Mouse (Mus musculus): ENCODE data around the gene Icam2. TPM values are rescaled to one million over a fixed set of nuclear protein-coding genes. Genes with fewer than 3 reads are reported as not detected.
"Not testable (repeated sequence)": the region's sequence is repeated elsewhere in the genome, so short reads cannot be mapped to it uniquely, and the experiment has no call there.

Gene Icam2
- polyA plus RNA-seq, 1 experiment from 2014 or later, result 79.4 TPM

- Histone ChIP-seq H3K9ac (no peak overlapping the region), H3K36me3 (no peaks in the 10 kb centered on the region), H3K4me2 (no peak overlapping the region), H3K27me3 (no peaks in the 10 kb centered on the region), H3K4me3 (no peak overlapping the region), H3K9me3 (replicated peaks) (no peaks in the 10 kb centered on the region), H3K4me1 (replicated peaks) (0 out of 2 replicates have a peak, but pooled peaks cover 5% of the 10 kb centered on the region), H3K27ac (no peak overlapping the region)
- ATAC-seq (replicated peaks; ENCODE audit: insufficient number of reproducible peaks, insufficient read depth, low FRiP score, low read depth), result no peak
- WGBS, result 64% methylated on average over 6 of the region's 6 CpGs
These were observed 38.1 kb downstream of the Icam2 start for GRCm38 (mm10) chr11:106349772-106350171.

GRCm38 (mm10) chr11:106344910-106345309 is 43.0 kb downstream of the Icam2 start:
- Histone ChIP-seq H3K4me1 (replicated peaks) (peaks cover 5% of the 10 kb centered on the region; the same call in 1 of the 2 replicates), H3K9me3 (replicated peaks) (no peaks in the 10 kb centered on the region), H3K4me3 (no peak overlapping the region), H3K27ac (no peak overlapping the region), H3K9ac (no peak overlapping the region), H3K36me3 (no peaks in the 10 kb centered on the region), H3K4me2 (no peak overlapping the region), H3K27me3 (no peaks in the 10 kb centered on the region)
- no peak for ATAC-seq (replicated peaks; ENCODE audit: insufficient number of reproducible peaks, insufficient read depth, low FRiP score, low read depth)
- WGBS, result 48% methylated on average over 6 of the region's 6 CpGs

- no peak overlapping the region for H3K4me3 ChIP-seq
- H3K27ac ChIP-seq, result no peak overlapping the region
- no peaks in the 10 kb centered on the region for H3K36me3 ChIP-seq
- ATAC-seq (replicated peaks; ENCODE audit: insufficient number of reproducible peaks, insufficient read depth, low FRiP score, low read depth), result no peak
- H3K4me2 ChIP-seq, result no peak overlapping the region
- peaks cover 5% of the 10 kb centered on the region; the same call in 1 of the 2 replicates for H3K4me1 ChIP-seq (replicated peaks)
- no peaks in the 10 kb centered on the region for H3K27me3 ChIP-seq
- H3K9me3 ChIP-seq (replicated peaks), result no peaks in the 10 kb centered on the region
- WGBS, result 70% methylated on average over 9 of the region's 9 CpGs
- H3K9ac ChIP-seq, result no peak overlapping the region
These were observed 46.8 kb downstream of the Icam2 start for GRCm38 (mm10) chr11:106340990-106341520.

DNA sequence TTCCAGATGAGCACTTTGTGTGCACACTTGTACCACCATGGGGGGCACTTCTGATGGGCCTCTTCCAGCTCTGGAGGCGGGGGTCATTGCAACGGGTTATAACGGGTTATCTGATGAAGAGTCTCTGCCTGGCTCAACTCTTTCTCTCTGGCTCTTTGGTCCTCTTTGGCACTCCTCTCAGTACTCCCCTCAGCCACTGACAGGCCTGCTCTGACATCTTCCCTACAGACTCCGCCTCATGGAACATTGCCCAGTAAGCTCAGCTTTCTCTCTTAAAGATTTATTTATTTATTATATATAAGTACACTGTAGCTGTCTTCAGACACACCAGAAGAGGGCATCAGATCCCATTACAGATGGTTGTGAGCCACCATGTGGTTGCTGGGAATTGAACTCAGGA is 48.6 kb downstream of the Icam2 start:
- H3K9me3 ChIP-seq (replicated peaks); H3K27me3 ChIP-seq; H3K36me3 ChIP-seq; H3K4me2 ChIP-seq; H3K4me1 ChIP-seq (replicated peaks); H3K27ac ChIP-seq; ATAC-seq (replicated peaks; ENCODE audit: insufficient number of reproducible peaks, insufficient read depth, low FRiP score, low read depth); H3K4me3 ChIP-seq; H3K9ac ChIP-seq: not testable (repeated sequence)
- 82% methylated on average over 4 of the region's 4 CpGs for WGBS

- no peak overlapping the region for H3K4me3 ChIP-seq
- 73% methylated on average over 7 of the region's 7 CpGs for WGBS
- no peak overlapping the region for H3K9ac ChIP-seq
- no peaks in the 10 kb centered on the region for H3K36me3 ChIP-seq
- no peaks in the 10 kb centered on the region for H3K27me3 ChIP-seq
- H3K9me3 ChIP-seq (replicated peaks), result no peaks in the 10 kb centered on the region
- no peak overlapping the region for H3K27ac ChIP-seq
- no peak for ATAC-seq (replicated peaks; ENCODE audit: insufficient number of reproducible peaks, insufficient read depth, low FRiP score, low read depth)
- H3K4me1 ChIP-seq (replicated peaks), result peaks cover 9% of the 10 kb centered on the region
- H3K4me2 ChIP-seq, result no peak overlapping the region
These were observed 49.0 kb downstream of the Icam2 start for GRCm38 (mm10) chr11:106338870-106339269.

DNA sequence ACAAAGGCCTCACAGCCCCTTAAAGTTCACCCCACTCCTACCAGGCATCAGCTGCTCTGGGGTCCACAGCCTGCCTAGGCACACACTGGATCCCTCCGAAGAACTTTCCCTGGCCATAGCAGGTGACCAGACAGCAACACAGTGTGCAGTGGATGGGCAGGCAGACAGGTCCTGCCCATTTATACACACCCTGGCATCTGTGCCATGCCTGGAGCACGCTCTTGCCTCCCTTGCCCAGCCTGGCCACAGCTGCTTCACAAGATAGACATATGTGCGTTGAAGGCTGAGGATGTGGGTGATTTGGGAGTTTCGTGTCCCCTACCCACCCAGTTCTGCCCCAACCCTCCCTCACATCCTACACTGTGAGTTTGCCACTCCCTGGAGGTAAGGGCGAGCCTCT is 49.8 kb downstream of the Icam2 start:
- Histone ChIP-seq H3K27ac (no peak overlapping the region), H3K4me3 (no peak overlapping the region), H3K4me2 (no peak overlapping the region), H3K9ac (no peak overlapping the region), H3K36me3 (no peaks in the 10 kb centered on the region), H3K27me3 (no peaks in the 10 kb centered on the region), H3K4me1 (replicated peaks) (peaks cover 9% of the 10 kb centered on the region), H3K9me3 (replicated peaks) (no peaks in the 10 kb centered on the region)
- no peak for ATAC-seq (replicated peaks; ENCODE audit: insufficient number of reproducible peaks, insufficient read depth, low FRiP score, low read depth)
- WGBS, result 77% methylated on average over 5 of the region's 5 CpGs

DNA sequence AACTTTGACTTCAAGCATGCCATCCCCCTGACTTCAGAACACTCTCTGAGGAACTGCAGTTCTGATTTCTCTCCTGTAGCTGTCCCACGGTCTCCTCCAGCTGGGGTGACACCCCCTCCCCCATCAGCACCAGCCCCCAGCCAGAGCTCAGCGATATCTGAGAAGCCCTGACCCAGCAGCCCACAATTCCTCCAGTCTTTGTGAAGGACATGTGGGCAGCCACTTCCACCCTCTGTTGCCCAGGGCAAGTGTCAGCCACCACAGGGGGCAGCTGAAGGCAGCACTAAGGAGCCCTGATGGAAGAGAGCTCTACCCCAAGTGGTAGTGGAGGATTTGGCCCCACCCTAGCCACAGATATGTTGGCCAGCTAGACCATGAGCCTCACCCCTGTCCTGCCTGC is 53.8 kb downstream of the Icam2 start:
- H3K4me2 ChIP-seq, result no peak overlapping the region
- no peaks in the 10 kb centered on the region for H3K36me3 ChIP-seq
- H3K9ac ChIP-seq, result no peak overlapping the region
- H3K4me3 ChIP-seq, result no peak overlapping the region
- no peaks in the 10 kb centered on the region for H3K27me3 ChIP-seq
- no peaks in the 10 kb centered on the region for H3K9me3 ChIP-seq (replicated peaks)
- WGBS, result 6% methylated on average over 2 of the region's 2 CpGs
- H3K4me1 ChIP-seq (replicated peaks), result peaks cover 24% of the 10 kb centered on the region
- no peak overlapping the region for H3K27ac ChIP-seq
- no peak for ATAC-seq (replicated peaks; ENCODE audit: insufficient number of reproducible peaks, insufficient read depth, low FRiP score, low read depth)

DNA sequence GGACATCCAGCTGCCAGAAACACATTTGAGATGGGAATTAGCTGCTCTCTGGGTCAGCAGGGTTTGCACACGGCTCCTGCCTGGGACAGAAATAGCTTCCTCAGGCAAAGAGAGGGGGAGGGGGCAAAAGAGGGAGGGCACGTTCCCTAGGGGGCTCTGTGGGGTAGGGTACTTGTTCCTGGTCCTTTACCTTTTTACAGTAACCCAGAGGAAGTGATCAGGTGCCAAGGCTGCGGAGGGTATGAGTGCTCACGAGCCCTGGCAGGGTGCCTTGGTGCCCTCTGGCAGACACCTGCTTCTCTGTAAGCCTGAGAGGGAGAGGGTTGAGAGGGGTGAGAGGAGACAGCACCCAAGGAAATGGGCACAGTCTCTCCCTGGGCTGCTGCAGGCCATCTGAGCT is 55.4 kb downstream of the Icam2 start:
- H3K27me3 ChIP-seq, result no peaks in the 10 kb centered on the region
- H3K9me3 ChIP-seq (replicated peaks), result no peaks in the 10 kb centered on the region
- H3K4me1 ChIP-seq (replicated peaks), result peaks cover 33% of the 10 kb centered on the region
- H3K9ac ChIP-seq, result no peak overlapping the region
- no peaks in the 10 kb centered on the region for H3K36me3 ChIP-seq
- no peak for ATAC-seq (replicated peaks; ENCODE audit: insufficient number of reproducible peaks, insufficient read depth, low FRiP score, low read depth)
- WGBS, result 31% methylated on average over 4 of the region's 4 CpGs
- 0 out of 2 replicates have a peak overlapping the region, but pooled peaks have one; percentile 6 for H3K27ac ChIP-seq
- no peak overlapping the region for H3K4me2 ChIP-seq
- no peak overlapping the region for H3K4me3 ChIP-seq

GRCm38 (mm10) chr11:106329682-106330081 is 58.2 kb downstream of the Icam2 start:
- Histone ChIP-seq H3K27ac (peak overlapping the region; percentile 75), H3K9me3 (replicated peaks) (no peaks in the 10 kb centered on the region), H3K4me3 (no peak overlapping the region), H3K9ac (no peak overlapping the region), H3K36me3 (no peaks in the 10 kb centered on the region), H3K4me1 (replicated peaks) (peaks cover 33% of the 10 kb centered on the region), H3K4me2 (peak overlapping the region; percentile 14; the same call in 1 of the 2 replicates), H3K27me3 (no peaks in the 10 kb centered on the region)
- 40% methylated on average over 7 of the region's 7 CpGs for WGBS
- ATAC-seq (replicated peaks; ENCODE audit: insufficient number of reproducible peaks, insufficient read depth, low FRiP score, low read depth), result 0 out of 2 replicates have a peak, but pooled peaks have one; percentile 3

DNA sequence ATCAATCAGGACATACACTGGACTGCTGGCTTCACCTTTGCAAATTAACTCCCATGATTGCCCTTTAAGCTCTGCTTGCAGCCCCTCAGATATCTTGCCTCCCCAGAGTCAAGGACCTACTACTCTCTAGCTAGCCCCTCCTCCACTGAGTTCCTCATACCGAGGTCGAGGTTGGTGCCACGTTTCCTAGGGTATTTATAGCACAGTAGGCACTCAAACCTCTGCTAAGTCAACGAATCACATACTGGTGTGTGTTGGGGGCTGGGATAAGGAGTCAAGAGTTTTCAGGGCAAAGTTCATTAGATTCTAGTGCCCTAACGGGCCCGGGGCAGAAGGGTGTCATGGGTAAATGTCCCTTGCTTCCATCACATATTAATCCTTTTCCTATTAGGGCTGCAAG is 58.7 kb downstream of the Icam2 start:
- peak overlapping the region; percentile 14; the same call in 1 of the 2 replicates for H3K4me2 ChIP-seq

DNA sequence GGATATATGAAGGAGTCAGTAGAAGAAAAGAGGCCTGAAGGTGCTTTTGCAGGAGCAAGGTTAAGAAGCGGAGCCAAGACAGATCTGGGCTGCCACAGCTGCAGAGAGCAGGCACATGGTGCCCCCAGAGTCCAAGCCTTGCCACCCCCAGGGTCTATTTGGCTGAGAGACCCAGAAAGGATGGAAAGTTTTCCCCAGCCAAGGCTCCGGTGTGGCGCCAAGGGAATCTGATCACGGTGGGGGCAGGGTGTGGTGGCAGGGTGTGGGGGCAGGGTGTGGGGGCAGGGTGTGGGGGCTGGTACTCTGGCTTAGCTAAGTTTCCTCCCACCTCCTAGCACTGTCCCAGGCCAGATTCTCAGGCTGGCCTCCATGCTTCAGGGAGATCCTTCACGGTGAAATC is 59.4 kb downstream of the Icam2 start:
- H3K9me3 ChIP-seq (replicated peaks), result no peaks in the 10 kb centered on the region
- no peak overlapping the region for H3K4me2 ChIP-seq
- H3K27me3 ChIP-seq, result no peaks in the 10 kb centered on the region
- 0 out of 2 replicates have a peak, but pooled peaks have one; percentile 1 for ATAC-seq (replicated peaks; ENCODE audit: insufficient number of reproducible peaks, insufficient read depth, low FRiP score, low read depth)
- H3K36me3 ChIP-seq, result no peaks in the 10 kb centered on the region
- no peak overlapping the region for H3K4me3 ChIP-seq
- 0 out of 2 replicates have a peak overlapping the region, but pooled peaks have one; percentile 75 for H3K27ac ChIP-seq
- peaks cover 29% of the 10 kb centered on the region for H3K4me1 ChIP-seq (replicated peaks)
- WGBS, result 29% methylated on average over 5 of the region's 5 CpGs
- H3K9ac ChIP-seq, result no peak overlapping the region

More for the DNA sequence above, 58.7 kb downstream of the Icam2 start:
- Histone ChIP-seq H3K4me1 (replicated peaks) (peaks cover 32% of the 10 kb centered on the region), H3K4me3 (no peak overlapping the region), H3K27me3 (no peaks in the 10 kb centered on the region), H3K36me3 (no peaks in the 10 kb centered on the region), H3K9me3 (replicated peaks) (no peaks in the 10 kb centered on the region), H3K27ac (peak overlapping the region; percentile 75), H3K9ac (no peak overlapping the region)
- ATAC-seq (replicated peaks; ENCODE audit: insufficient number of reproducible peaks, insufficient read depth, low FRiP score, low read depth), result peak; percentile 79
- 24% methylated on average over 6 of the region's 6 CpGs for WGBS
